Mouse (Mus musculus) ES-Bruce4 (cell line): Measurements from ENCODE around the gene Plxna4. TPM values are rescaled to one million over a fixed set of nuclear protein-coding genes. Genes with fewer than 3 reads are reported as not detected.

Source experiments
- H3K27ac ChIP-seq: 2 replicates; pipeline ENCODE4 v1.5.1; 2012; ENCODE audit warnings: low read length, inconsistent platforms; ENCODE audit not compliant: insufficient read depth
- H3K27me3 ChIP-seq: 2 replicates; pipeline ENCODE4 v1.6.1; 2012; ENCODE audit warnings: mild to moderate bottlenecking, low read length, inconsistent platforms; ENCODE audit not compliant: control insufficient read depth, poor library complexity, insufficient read depth, severe bottlenecking
- H3K36me3 ChIP-seq: 2 replicates; pipeline ENCODE4 v1.6.1; 2012; ENCODE audit warnings: inconsistent platforms, mild to moderate bottlenecking, low read length, moderate library complexity; ENCODE audit not compliant: control insufficient read depth, poor library complexity, insufficient read depth, severe bottlenecking
- H3K4me1 ChIP-seq: one replicate; pipeline ENCODE4 v1.8.1; 2011; ENCODE audit warnings: low read length; ENCODE audit not compliant: control insufficient read depth, insufficient read depth
- H3K4me3 ChIP-seq: 2 replicates; pipeline ENCODE4 v1.5.1; 2011; ENCODE audit warnings: low read depth, mild to moderate bottlenecking, low read length
- H3K9ac ChIP-seq: 2 replicates; pipeline ENCODE4 v1.6.1; 2012; ENCODE audit warnings: low read depth, mild to moderate bottlenecking, inconsistent platforms; ENCODE audit not compliant: poor library complexity, severe bottlenecking
- H3K9me3 ChIP-seq: replicated peaks from 2 replicates; pipeline ENCODE4 v1.6.1; 2012; ENCODE audit warnings: mild to moderate bottlenecking, low read length, inconsistent platforms; ENCODE audit not compliant: control insufficient read depth, poor library complexity, insufficient read depth, severe bottlenecking
- CTCF ChIP-seq: IDR thresholded peaks from one replicate; pipeline ENCODE4 v1.8.1; 2011; ENCODE audit warnings: low read depth, low read length
- EP300 ChIP-seq: IDR thresholded peaks from 2 replicates; pipeline ENCODE4 v1.6.1; 2011; ENCODE audit warnings: low read depth, low read length; ENCODE audit not compliant: insufficient read depth
- POLR2A ChIP-seq: IDR thresholded peaks from one replicate; pipeline ENCODE4 v1.8.1; 2011; ENCODE audit warnings: low read length; ENCODE audit not compliant: insufficient read depth
- polyA plus RNA-seq: library from polyadenylated mRNA; stranded (reverse); fragments of >200 nt; gene quantifications from 2 replicates; pipeline ENCODE4 v1.2.4, GENCODE M21; 2011; ENCODE audit warnings: low read depth; ENCODE audit not compliant: missing spikeins, insufficient read depth, insufficient read length

Gene Plxna4
- polyA plus RNA-seq, 1 experiment, result 0.33 TPM

- peak overlapping the region; percentile 51 for H3K4me3 ChIP-seq
- no peaks in the 10 kb centered on the region for H3K4me1 ChIP-seq
- no peaks in the 10 kb centered on the region for H3K9me3 ChIP-seq
- peak overlapping the region; percentile 62 for H3K9ac ChIP-seq
- H3K27me3 ChIP-seq, result peaks cover 16% of the 10 kb centered on the region
- no peaks in the 10 kb centered on the region for H3K36me3 ChIP-seq
- TF ChIP-seq POLR2A, result no peak
- no peak for TF ChIP-seq EP300
- no peak for TF ChIP-seq CTCF
- no peak overlapping the region for H3K27ac ChIP-seq
Measured at GRCm38 (mm10) chr6:32587136-32588009, 619 bp downstream of the Plxna4 start.

DNA sequence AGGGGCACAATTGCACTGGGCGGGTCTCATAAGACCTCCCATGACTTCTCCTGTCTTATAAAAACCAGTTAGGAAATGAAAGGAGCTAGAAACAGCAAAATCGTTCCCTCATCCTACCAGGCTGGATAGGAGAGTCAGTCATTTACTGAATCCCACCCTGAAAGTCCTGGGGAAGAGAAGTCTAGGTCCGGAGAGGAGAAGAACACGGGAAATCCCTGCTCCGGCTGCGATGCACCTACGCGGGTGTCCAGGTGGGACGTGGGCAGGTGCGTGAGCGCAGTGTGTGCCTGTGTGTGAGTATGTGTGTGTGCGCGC lies 1.2 kb downstream of the Plxna4 start:
- no peak overlapping the region for H3K27ac ChIP-seq
- TF ChIP-seq EP300, result no peak
- H3K36me3 ChIP-seq, result no peaks in the 10 kb centered on the region
- no peaks in the 10 kb centered on the region for H3K4me1 ChIP-seq
- H3K9me3 ChIP-seq, result no peaks in the 10 kb centered on the region
- peak overlapping the region; percentile 51 for H3K4me3 ChIP-seq
- H3K27me3 ChIP-seq, result peaks cover 16% of the 10 kb centered on the region
- no peak overlapping the region for H3K9ac ChIP-seq

GRCm38 (mm10) chr6:32586390-32586789 lies 1.6 kb downstream of the Plxna4 start:
- H3K27me3 ChIP-seq, result peaks cover 16% of the 10 kb centered on the region
- no peak overlapping the region for H3K27ac ChIP-seq
- H3K9me3 ChIP-seq, result no peaks in the 10 kb centered on the region
- H3K4me1 ChIP-seq, result no peaks in the 10 kb centered on the region
- no peak overlapping the region for H3K9ac ChIP-seq
- TF ChIP-seq CTCF, result no peak
- no peak for TF ChIP-seq EP300
- TF ChIP-seq POLR2A, result no peak
- no peak overlapping the region for H3K4me3 ChIP-seq
- no peaks in the 10 kb centered on the region for H3K36me3 ChIP-seq

GRCm38 (mm10) chr6:32585211-32585610 lies 2.8 kb downstream of the Plxna4 start:
- H3K9ac ChIP-seq, result no peak overlapping the region
- H3K4me1 ChIP-seq, result no peaks in the 10 kb centered on the region
- H3K27me3 ChIP-seq, result peaks cover 16% of the 10 kb centered on the region
- H3K36me3 ChIP-seq, result no peaks in the 10 kb centered on the region
- no peak for TF ChIP-seq POLR2A
- TF ChIP-seq EP300, result no peak
- TF ChIP-seq CTCF, result no peak
- no peaks in the 10 kb centered on the region for H3K9me3 ChIP-seq
- no peak overlapping the region for H3K4me3 ChIP-seq
- H3K27ac ChIP-seq, result no peak overlapping the region

DNA sequence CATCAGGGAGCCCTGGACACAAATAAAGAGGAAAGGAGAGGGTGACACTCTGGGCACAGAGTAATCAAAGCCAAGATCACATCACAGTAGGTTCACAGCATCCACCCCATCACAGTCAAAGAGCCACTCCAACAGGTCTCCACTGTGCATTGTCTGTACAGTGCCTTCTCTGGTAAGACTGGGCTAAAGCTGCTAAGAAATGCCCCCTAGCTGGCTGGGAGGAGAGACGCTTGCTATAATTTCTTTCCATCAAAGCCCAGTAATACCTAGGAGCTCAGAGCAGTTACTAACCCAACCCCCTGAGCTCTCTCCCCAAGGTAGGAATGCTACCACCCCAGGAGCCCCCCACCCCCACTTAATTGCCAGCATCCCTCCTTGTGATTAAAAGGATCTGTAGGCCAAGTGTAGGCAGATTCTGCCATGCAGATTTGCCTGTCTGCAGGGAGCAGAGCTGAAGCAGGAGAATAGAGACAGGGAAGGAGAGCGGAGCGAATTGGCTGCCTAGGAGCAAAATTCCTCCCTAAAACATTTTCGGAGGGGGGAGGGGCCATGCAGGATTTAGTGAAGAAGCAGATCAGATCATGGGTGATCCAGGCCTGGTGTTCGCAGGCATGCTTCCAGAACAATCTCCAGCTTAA lies 3.6 kb downstream of the Plxna4 start:
- H3K27me3 ChIP-seq, result peaks cover 16% of the 10 kb centered on the region
- H3K36me3 ChIP-seq, result no peaks in the 10 kb centered on the region
- no peak overlapping the region for H3K27ac ChIP-seq
- H3K4me1 ChIP-seq, result no peaks in the 10 kb centered on the region
- no peak overlapping the region for H3K4me3 ChIP-seq
- H3K9me3 ChIP-seq, result no peaks in the 10 kb centered on the region
- no peak overlapping the region for H3K9ac ChIP-seq
- no peak for TF ChIP-seq POLR2A
- no peak for TF ChIP-seq EP300
- no peak for TF ChIP-seq CTCF

DNA sequence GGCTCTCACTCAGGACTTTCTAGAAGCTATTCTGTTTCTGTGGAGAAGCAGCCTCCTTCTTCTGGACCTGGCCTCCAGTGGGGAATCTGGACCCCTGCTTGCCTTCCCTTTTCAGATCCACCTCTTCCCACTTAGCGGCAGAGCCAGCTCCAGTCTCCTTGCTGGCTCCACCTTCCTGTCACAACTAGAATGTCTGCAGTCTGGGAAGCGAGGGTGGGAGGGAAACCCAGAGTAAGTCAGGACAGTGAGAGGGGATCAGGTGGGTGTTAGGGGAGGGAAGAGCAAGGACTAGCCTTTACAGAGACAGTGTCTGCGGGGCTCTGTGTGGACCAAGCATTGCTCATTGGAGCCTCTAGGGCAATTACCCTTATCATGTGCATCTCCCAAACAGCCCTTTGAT lies 4.4 kb downstream of the Plxna4 start:
- no peak overlapping the region for H3K27ac ChIP-seq
- H3K9ac ChIP-seq, result no peak overlapping the region
- H3K27me3 ChIP-seq, result peaks cover 13% of the 10 kb centered on the region
- no peaks in the 10 kb centered on the region for H3K4me1 ChIP-seq
- H3K36me3 ChIP-seq, result no peaks in the 10 kb centered on the region
- no peak overlapping the region for H3K4me3 ChIP-seq
- H3K9me3 ChIP-seq, result no peaks in the 10 kb centered on the region
- TF ChIP-seq POLR2A, result no peak
